Mouse (Mus musculus) midbrain, embryonic 15.5 days (tissue): ENCODE data around the gene Pml. TPM values are rescaled to one million over a fixed set of nuclear protein-coding genes. Genes with fewer than 3 reads are reported as not detected.
A peak's percentile ranks its signal among the peaks of the same experiment; 100 is the strongest.
"Not testable (repeated sequence)": the region's sequence is repeated elsewhere in the genome, so short reads cannot be mapped to it uniquely, and the experiment has no call there.

Experiments
- ATAC-seq: fragments of 200-750 bp; cut with Nextera tagmentation; replicated peaks from 2 replicates; pipeline ENCODE4 v1.8.0; 2017; ENCODE audit warnings: moderate TSS enrichment
- H3K27ac ChIP-seq: fragments of 300-500 bp; sonication (generic); 2 replicates; pipeline ENCODE4 v1.5.1; 2015; ENCODE audit warnings: mild to moderate bottlenecking, inconsistent platforms
- H3K27me3 ChIP-seq: fragments of 300-500 bp; sonication (generic); replicated peaks from 2 replicates; pipeline ENCODE4 v1.6.1; 2015; ENCODE audit warnings: inconsistent platforms
- H3K36me3 ChIP-seq: fragments of 300-500 bp; sonication (generic); replicated peaks from 2 replicates; pipeline ENCODE4 v1.6.1; 2015; ENCODE audit warnings: inconsistent platforms
- H3K4me1 ChIP-seq: fragments of 300-500 bp; sonication (generic); 2 replicates; pipeline ENCODE4 v1.6.1; 2015; ENCODE audit warnings: inconsistent platforms
- H3K4me2 ChIP-seq: fragments of 300-500 bp; sonication (generic); 2 replicates; pipeline ENCODE4 v1.6.1; 2015; ENCODE audit warnings: inconsistent platforms, mild to moderate bottlenecking, moderate library complexity
- H3K4me3 ChIP-seq: fragments of 300-500 bp; sonication (generic); 2 replicates; pipeline ENCODE4 v1.5.1; 2015; ENCODE audit warnings: mild to moderate bottlenecking, inconsistent platforms
- H3K9ac ChIP-seq: fragments of 300-500 bp; sonication (generic); 2 replicates; pipeline ENCODE4 v1.6.1; 2015; ENCODE audit warnings: mild to moderate bottlenecking, inconsistent platforms
- H3K9me3 ChIP-seq: fragments of 300-500 bp; sonication (generic); 2 replicates; pipeline ENCODE4 v1.6.1; 2016; ENCODE audit warnings: inconsistent platforms
- WGBS: fragments of 180-500 bp; shearing (Covaris S2); methylation state at CpG from one replicate; pipeline ENCODE4 v1.1.7; 2015; ENCODE audit warnings: mixed read lengths; 5-methylcytosine and 5-hydroxymethylcytosine counted together
- polyA plus RNA-seq: library from polyadenylated mRNA; unstranded; fragments of >200 nt; fragmentation: Nextera tagmentation; extraction: Ambion mirVana; gene quantifications from 2 replicates; pipeline ENCODE4 v1.2.1, GENCODE M21; 2015

The Pml gene
- polyA plus RNA-seq, 1 experiment from 2014 or later, result 3.9 TPM

- Histone ChIP-seq H3K4me1 (no peaks in the 10 kb centered on the region), H3K4me2 (no peak overlapping the region), H3K27me3 (no peaks in the 10 kb centered on the region), H3K9me3 (no peaks in the 10 kb centered on the region), H3K4me3 (no peak overlapping the region), H3K27ac (no peak overlapping the region), H3K9ac (no peak overlapping the region), H3K36me3 (no peaks in the 10 kb centered on the region)
- no peak for ATAC-seq
- WGBS, result 58% methylated on average over 12 of the region's 12 CpGs
Measured at GRCm38 (mm10) chr9:58268384-58269313, 19.1 kb upstream of the Pml start.

DNA sequence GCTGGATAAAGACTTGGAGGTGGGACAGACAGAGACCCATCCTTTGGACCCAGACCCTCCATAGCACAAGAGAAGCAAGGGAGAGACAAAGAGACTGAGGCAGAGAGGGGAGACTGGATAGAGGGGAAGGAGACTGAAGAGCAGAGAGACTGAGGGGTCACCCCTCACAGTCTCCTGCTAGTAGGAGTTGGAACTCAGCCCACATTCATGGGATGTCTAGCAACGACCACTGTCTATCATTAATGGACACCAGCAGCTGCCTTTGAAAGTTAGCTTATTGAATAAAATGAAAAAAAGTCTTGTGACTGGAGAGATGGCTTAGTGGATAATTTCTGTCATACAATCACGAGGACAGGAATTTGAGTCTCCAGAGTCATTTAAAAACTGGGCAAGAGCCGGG is 17.5 kb upstream of the Pml start:
- Histone ChIP-seq H3K9ac (no peak overlapping the region), H3K36me3 (peaks cover 9% of the 10 kb centered on the region), H3K27ac (no peak overlapping the region), H3K4me3 (no peak overlapping the region), H3K4me1 (no peaks in the 10 kb centered on the region), H3K4me2 (no peak overlapping the region), H3K9me3 (no peaks in the 10 kb centered on the region), H3K27me3 (no peaks in the 10 kb centered on the region)
- ATAC-seq, result no peak
- WGBS, result 69% methylated on average over 3 of the region's 3 CpGs

GRCm38 (mm10) chr9:58266571-58267011 is 17.0 kb upstream of the Pml start:
- Histone ChIP-seq H3K4me3 (no peak overlapping the region), H3K9ac (no peak overlapping the region), H3K9me3 (no peaks in the 10 kb centered on the region), H3K27me3 (no peaks in the 10 kb centered on the region), H3K36me3 (peaks cover 14% of the 10 kb centered on the region), H3K4me1 (no peaks in the 10 kb centered on the region), H3K27ac (no peak overlapping the region), H3K4me2 (no peak overlapping the region)
- no peak for ATAC-seq
- 42% methylated on average over 4 of the region's 4 CpGs for WGBS

DNA sequence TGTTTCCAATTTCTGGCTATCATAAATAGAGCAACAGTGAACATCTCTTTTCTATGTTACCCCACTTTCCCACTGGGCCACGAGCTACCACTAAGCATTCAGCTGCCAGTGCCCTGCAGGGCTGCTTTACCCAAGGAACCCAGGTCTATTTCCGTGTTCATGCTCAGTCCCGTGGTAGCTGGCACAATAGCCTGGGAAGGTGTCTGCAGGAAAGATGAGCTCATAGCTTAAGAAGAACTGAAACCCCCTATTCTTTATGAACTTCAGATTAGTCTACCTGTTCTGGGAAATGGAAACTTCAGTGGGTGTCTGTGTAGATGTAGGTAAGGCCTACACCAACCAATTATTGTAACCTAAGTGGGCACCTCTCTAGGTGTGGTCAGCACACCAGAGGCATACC is 15.8 kb upstream of the Pml start:
- Histone ChIP-seq H3K27ac (no peak overlapping the region), H3K9me3 (no peaks in the 10 kb centered on the region), H3K36me3 (peaks cover 20% of the 10 kb centered on the region), H3K4me2 (no peak overlapping the region), H3K9ac (no peak overlapping the region), H3K4me3 (no peak overlapping the region), H3K4me1 (no peaks in the 10 kb centered on the region), H3K27me3 (no peaks in the 10 kb centered on the region)
- ATAC-seq, result no peak
- WGBS, result 82% methylated on average over 3 of the region's 3 CpGs

DNA sequence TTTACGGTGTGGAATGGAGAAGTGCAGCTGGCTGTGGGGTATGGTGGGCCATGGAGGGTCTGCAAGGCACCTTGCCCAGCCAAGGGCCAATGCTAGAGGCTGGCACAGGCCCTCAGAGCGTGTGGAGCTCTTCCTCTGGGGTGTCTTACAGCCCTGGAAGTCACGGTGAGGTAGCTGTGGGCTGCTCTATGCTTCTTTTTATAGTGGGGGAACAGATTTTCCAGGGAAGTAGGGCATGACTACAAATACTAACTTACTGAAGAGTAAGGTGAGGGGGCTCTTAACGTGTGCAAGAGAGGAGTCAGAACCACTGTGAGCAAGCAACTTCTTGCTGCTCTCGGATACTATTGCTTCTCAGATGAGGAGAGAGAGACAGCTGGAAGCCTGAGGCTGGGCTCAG is 12.9 kb upstream of the Pml start:
- peaks cover 39% of the 10 kb centered on the region for H3K36me3 ChIP-seq
- ATAC-seq, result no peak
- 96% methylated on average over 5 of the region's 5 CpGs for WGBS
- H3K4me1 ChIP-seq, result no peaks in the 10 kb centered on the region
- no peaks in the 10 kb centered on the region for H3K9me3 ChIP-seq
- no peak overlapping the region for H3K27ac ChIP-seq
- H3K4me3 ChIP-seq, result no peak overlapping the region
- no peak overlapping the region for H3K9ac ChIP-seq
- H3K27me3 ChIP-seq, result no peaks in the 10 kb centered on the region
- H3K4me2 ChIP-seq, result no peak overlapping the region

DNA sequence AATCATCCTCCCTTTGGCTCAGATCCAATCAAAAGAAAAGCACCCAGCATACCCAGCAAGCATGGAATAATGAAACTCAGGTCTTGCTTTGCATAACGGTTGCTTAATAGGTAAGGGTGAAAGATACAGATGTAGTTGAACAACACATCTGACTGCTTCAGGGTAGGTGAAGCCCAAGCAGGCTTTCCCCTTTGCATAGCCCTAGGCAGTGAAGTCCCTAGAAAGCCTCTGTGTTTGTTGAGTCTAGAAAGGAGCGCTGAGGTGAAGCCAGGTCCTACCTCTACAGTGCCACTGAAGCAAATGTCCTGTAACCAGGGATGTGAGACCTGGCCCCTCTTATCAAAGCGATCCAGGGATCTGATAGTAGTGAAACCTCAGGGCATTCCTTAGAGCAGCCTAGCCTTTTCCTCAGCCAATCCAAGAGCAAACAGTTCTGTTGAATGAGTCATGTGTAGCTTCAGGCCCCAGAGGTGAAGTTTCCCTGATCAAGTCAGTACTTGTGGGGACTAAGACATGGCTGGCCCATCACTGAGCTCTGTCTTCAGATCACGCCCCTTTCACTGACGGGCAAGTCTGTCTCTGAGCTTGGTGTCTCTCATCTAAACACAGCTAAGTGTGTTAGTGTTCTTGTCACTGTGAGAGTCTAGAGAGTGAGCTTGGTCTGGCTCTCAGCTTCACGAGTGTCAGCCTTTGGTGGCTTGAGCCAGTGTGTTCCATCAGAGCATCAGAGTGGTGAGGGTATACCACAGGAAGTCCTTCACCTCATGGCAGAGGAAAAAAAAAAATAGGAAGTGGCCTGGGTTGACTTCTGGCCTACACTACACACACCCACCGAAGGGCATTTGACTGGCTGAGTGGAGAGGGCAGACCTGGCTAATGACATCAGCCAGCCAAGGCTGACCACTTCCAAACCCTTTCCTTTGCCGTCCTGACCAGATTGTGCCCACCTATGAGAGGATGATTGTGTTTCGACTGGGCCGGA is 6.4 kb upstream of the Pml start:
- Histone ChIP-seq H3K9me3 (no peaks in the 10 kb centered on the region), H3K9ac (no peak overlapping the region), H3K27ac (no peak overlapping the region), H3K4me3 (no peak overlapping the region), H3K27me3 (no peaks in the 10 kb centered on the region), H3K4me1 (peaks cover 12% of the 10 kb centered on the region), H3K4me2 (no peak overlapping the region), H3K36me3 (peaks cover 23% of the 10 kb centered on the region; the same call in 1 of the 2 replicates)
- ATAC-seq, result no peak
- 94% methylated on average over 10 of the region's 10 CpGs for WGBS

DNA sequence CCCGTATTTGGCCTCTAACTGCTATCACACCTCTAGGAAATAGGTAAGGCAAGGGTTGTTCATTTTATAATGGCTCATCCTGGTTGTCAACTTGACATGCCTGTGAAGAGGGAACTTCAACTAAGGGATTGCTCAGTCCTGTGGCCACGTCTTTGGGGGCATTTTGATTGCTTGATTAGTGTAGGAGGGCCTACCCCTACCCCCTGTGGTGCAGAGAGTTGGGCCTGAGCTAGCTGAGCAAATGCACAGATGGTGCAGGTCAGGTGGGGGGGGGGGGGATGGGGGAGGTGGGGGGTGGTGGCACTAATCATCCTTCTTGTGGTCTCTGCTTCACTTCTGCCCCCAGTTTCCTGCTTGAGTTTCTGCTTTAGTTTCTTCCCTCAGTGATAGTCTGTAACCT is 5.5 kb upstream of the Pml start:
- H3K4me2 ChIP-seq, result no peak overlapping the region
- H3K4me3 ChIP-seq, result no peak overlapping the region
- no peaks in the 10 kb centered on the region for H3K9me3 ChIP-seq
- WGBS, result 65% methylated on average over 2 of the region's 2 CpGs
- no peak overlapping the region for H3K27ac ChIP-seq
- ATAC-seq, result no peak
- peaks cover 18% of the 10 kb centered on the region; the same call in 1 of the 2 replicates for H3K36me3 ChIP-seq
- H3K27me3 ChIP-seq, result no peaks in the 10 kb centered on the region
- H3K9ac ChIP-seq, result no peak overlapping the region
- peaks cover 14% of the 10 kb centered on the region for H3K4me1 ChIP-seq

- Histone ChIP-seq H3K9ac (peak overlapping the region; percentile 83), H3K4me2 (peak overlapping the region; percentile 65), H3K4me1 (peaks cover 27% of the 10 kb centered on the region), H3K27ac (peak overlapping the region; percentile 75), H3K36me3 (peaks cover 13% of the 10 kb centered on the region; the same call in 1 of the 2 replicates), H3K4me3 (peak overlapping the region; percentile 84)
- 67% methylated on average over 5 of the region's 5 CpGs for WGBS
- not testable (repeated sequence) for ATAC-seq, H3K27me3 ChIP-seq, H3K9me3 ChIP-seq
Measured at GRCm38 (mm10) chr9:58253805-58254122, 4.2 kb upstream of the Pml start.

DNA sequence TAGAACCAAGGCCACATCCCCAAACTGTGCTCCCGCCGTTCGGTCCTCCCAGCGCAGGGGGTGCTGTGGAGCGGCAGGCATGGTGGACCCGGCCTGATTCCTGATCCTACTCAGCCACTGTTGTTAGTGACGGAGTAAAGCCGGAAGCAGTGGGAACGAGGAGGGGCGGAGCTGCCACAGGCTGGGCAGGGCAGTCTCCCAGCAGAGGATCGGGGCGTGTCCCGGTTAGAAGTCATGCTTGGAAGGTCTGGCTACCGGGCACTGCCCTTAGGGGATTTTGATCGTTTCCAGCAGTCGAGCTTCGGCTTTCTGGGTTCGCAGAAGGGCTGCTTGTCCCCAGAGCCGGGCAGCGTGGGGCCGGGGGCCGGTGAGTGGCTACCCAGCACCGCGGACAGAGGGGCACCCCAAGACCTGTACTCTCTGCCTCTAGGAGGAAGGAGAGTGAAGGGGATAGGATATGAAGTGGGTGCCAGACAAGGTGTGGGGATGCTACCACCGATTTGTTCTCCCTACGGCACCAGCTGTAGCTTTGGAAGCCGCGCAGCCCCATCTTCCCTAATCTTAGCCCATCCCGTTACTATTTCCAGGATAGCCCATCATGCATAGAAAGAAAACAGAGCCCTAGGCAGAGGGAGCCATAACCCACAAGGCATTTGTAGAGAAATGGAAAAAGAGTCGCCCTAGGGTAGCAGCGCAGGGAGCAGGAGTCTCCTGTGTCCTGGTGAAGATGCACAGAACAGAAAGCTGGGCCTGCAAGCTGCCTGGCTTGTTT is 3.6 kb upstream of the Pml start, which contains the start of gene Stoml1:
Gene Stoml1 (plus strand): TSS at position 132 of the 772 bp plus-strand sequence.
- ATAC-seq, result peak; percentile 96
- peak within 1 kb of the TSS; percentile 75 for H3K27ac ChIP-seq
- peak within 1 kb of the TSS; percentile 83 for H3K9ac ChIP-seq
- H3K4me1 ChIP-seq, result peaks cover 28% of the 10 kb centered on the region
- peak within 1 kb of the TSS; percentile 84 for H3K4me3 ChIP-seq
- no peaks in the 10 kb centered on the region for H3K27me3 ChIP-seq
- peak within 1 kb of the TSS; percentile 65 for H3K4me2 ChIP-seq
- no peaks in the 10 kb centered on the region for H3K9me3 ChIP-seq
- under 1% methylated on average over 31 of the region's 31 CpGs for WGBS
- peaks cover 9% of the 10 kb centered on the region; the same call in 1 of the 2 replicates for H3K36me3 ChIP-seq

- not testable (repeated sequence) for H3K4me2 ChIP-seq, H3K9ac ChIP-seq, H3K36me3 ChIP-seq, H3K9me3 ChIP-seq, H3K27me3 ChIP-seq, ATAC-seq, H3K27ac ChIP-seq, H3K4me3 ChIP-seq
- H3K4me1 ChIP-seq, result peaks cover 37% of the 10 kb centered on the region
- WGBS, result 88% methylated on average over 1 of the region's 1 CpGs
Measured at GRCm38 (mm10) chr9:58250730-58251129, 1.1 kb upstream of the Pml start.

DNA sequence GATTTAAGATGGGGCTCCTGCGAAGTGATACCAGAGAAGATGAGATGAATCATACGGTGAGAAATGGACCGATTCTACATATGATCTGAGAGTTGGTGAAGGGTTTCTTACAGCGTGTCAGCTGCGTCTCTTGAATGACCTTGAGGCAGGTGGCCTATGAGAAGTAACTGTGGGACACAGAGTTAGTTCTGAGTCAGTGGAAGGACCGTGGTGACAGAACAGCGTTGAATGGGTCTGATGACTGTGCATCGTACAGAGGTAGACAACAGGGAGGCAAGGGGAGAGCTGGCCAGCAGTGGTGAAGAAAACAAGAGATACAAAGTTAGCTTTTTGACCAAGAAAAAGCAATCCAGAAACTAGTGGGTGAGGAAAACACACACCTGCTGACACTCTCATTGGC is 736 bp upstream of the Pml start:
- no peak overlapping the region for H3K4me3 ChIP-seq
- no peaks in the 10 kb centered on the region for H3K9me3 ChIP-seq
- peaks cover 37% of the 10 kb centered on the region for H3K4me1 ChIP-seq
- 79% methylated on average over 8 of the region's 8 CpGs for WGBS
- H3K27ac ChIP-seq, result 0 out of 2 replicates have a peak overlapping the region, but pooled peaks have one; percentile 28
- H3K4me2 ChIP-seq, result peak overlapping the region; percentile 57; the same call in 1 of the 2 replicates
- H3K36me3 ChIP-seq, result no peaks in the 10 kb centered on the region
- H3K27me3 ChIP-seq, result no peaks in the 10 kb centered on the region
- H3K9ac ChIP-seq, result no peak overlapping the region
- no peak for ATAC-seq
